Mouse (Mus musculus) spleen, adult 2 months (tissue): Measurements from ENCODE around the gene Dll1. TPM values are rescaled to one million over a fixed set of nuclear protein-coding genes. Genes with fewer than 3 reads are reported as not detected.
A peak's percentile ranks its signal among the peaks of the same experiment; 100 is the strongest.

Experiments
- DNase-seq, 2 experiments: peaks; one replicate each; pipeline versions ENCODE4 v3.0.0 to v3.0.0-alpha.2; 2012 to 2021; ENCODE audit warnings: low spot score in 2 of 2, low read depth in 1 of 2
- H3K27ac ChIP-seq: fragments of 200-500 bp; 2 replicates; pipeline ENCODE4 v1.5.1; 2012; ENCODE audit warnings: low read length, inconsistent platforms; ENCODE audit not compliant: insufficient read depth
- H3K27me3 ChIP-seq: fragments of 200-500 bp; 2 replicates; pipeline ENCODE4 v1.6.1; 2012; ENCODE audit warnings: mild to moderate bottlenecking, moderate library complexity, low read length, inconsistent platforms; ENCODE audit not compliant: control insufficient read depth, insufficient read depth
- H3K36me3 ChIP-seq: fragments of 200-500 bp; 2 replicates; pipeline ENCODE4 v1.6.1; 2012; ENCODE audit warnings: mild to moderate bottlenecking, low read length, inconsistent platforms; ENCODE audit not compliant: control insufficient read depth, insufficient read depth
- H3K4me1 ChIP-seq: fragments of 200-500 bp; 2 replicates; pipeline ENCODE4 v1.6.1; 2011; ENCODE audit warnings: inconsistent platforms; ENCODE audit not compliant: control insufficient read depth, insufficient read depth, insufficient read length
- H3K4me3 ChIP-seq: fragments of 200-500 bp; 2 replicates; pipeline ENCODE4 v1.5.1; 2011; ENCODE audit warnings: mild to moderate bottlenecking, inconsistent platforms; ENCODE audit not compliant: insufficient read depth, insufficient read length; ENCODE audit errors: extremely low read depth
- CTCF ChIP-seq: fragments of 200-500 bp; IDR thresholded peaks from 2 replicates; pipeline ENCODE4 v1.5.1; 2011; ENCODE audit warnings: mild to moderate bottlenecking, inconsistent platforms; ENCODE audit not compliant: insufficient read depth, insufficient read length, insufficient replicate concordance; ENCODE audit errors: extremely low read depth
- POLR2A ChIP-seq: fragments of 200-500 bp; IDR thresholded peaks from 2 replicates; pipeline ENCODE4 v1.6.1; 2011; ENCODE audit warnings: low read depth, low read length, inconsistent platforms
- WGBS: fragments of 180-500 bp; shearing (Covaris S2); methylation state at CpG from one replicate; pipeline ENCODE4 v1.1.7; 2018; 5-methylcytosine and 5-hydroxymethylcytosine counted together
- polyA plus RNA-seq: library from polyadenylated mRNA; depleted of rRNA; stranded (reverse); fragments of >200 nt; gene quantifications from 2 replicates; pipeline ENCODE4 v1.2.3, GENCODE M21; 2012; rRNA removed

Dll1 gene
- polyA plus RNA-seq: 49.3 and 67.8 TPM in 2 replicates

DNA sequence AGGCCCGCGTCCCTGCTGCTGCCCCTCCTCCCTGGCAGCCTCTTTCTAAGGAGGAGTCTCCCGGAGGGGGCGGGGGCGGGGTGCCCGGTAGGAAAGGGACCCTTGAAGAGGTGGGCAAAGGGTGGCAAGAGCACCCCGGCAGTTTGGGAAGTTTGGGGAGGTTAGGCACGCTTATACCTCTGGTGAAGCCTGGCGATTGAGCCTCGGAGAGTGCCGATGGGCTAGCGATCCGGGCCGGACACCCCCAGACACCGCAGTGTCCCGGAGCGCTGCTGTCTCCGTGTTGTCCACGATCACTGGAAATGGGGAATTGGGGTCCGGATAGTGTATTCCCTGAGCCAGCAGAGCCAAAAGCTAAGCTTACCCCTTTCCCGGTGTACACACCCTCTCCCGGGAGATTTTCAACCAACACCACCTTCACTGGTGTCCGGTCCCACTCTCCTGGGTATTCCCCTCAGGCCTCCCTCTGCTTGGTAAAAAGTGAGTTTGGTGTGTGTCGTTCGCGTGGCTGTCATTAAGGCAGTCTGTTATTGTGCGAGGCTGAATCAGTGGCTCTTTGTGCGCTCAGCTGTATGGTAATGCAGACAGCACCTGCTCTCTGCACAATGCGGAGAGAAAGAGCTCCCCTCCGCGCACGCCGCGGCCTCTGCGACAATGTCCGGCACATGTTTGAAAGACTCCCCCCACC is at the start of gene Dll1:
TSS of gene Dll1 (minus strand) at position 379 of the 688 bp plus-strand sequence.
- WGBS: 3% methylated on average over 35 of the region's 36 CpGs
- Histone ChIP-seq H3K4me3 (peak within 1 kb of the TSS; percentile 61), H3K27ac (peak within 1 kb of the TSS; percentile 47), H3K27me3 (peaks cover 24% of the 10 kb centered on the region), H3K4me1 (peaks cover 9% of the 10 kb centered on the region), H3K36me3 (no peaks in the 10 kb centered on the region)
- TF ChIP-seq POLR2A (no peak), CTCF (no peak)
- no peak for DNase-seq

DNA sequence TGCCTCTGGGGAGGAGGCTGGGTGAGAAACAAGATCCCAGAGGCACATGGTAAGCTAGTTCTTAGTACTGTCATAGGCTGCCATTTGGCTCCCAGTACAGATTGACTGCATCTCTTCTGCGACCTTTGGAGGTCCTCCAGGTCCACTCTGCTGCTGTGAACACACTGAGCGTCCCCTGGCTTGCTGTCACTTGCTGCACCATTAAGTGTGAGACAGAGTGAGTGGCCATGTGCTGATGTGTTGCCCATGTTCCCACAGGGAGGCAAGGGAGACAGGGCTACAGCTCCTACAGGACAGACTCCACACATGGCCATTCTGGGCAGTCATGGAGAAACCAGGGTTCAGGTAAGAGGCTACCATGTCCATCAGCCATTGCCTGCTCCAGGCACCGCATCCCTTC is 49.3 kb upstream of the Dll1 start:
- peaks cover 40% of the 10 kb centered on the region for H3K36me3 ChIP-seq

DNA sequence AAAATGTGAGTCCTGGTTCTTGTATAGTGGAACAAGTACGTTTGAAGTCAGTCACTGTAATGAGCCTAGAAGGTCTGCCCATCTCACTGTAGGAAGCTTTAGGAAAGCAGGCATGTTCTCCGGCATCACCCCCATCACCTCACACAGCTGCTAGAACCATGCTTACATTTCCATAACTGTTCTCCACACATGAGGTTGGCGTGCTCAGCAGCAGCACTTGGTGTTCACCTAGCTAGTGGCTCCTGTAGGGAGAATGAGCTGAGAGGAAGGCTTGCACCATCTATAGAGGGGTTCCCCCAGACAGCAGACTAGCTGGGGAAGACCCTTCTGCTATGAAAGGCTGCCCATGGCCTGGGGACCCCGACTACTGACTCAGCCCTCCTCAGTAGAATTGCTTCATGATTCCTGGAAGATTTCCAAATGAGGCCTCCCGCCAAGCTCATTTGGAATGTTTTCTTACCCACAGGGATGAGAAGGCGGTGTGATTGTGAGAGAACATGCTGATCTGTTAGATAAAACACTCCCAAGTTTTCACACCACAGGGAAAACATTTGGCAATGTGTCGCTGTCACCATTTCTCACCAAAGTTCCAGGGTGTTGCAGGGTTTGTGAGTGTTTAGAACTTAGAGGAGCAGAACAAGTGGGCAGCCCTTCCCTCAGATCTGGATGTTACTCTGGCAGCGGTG is 46.6 kb upstream of the Dll1 start:
- Histone ChIP-seq H3K4me1 (no peaks in the 10 kb centered on the region), H3K36me3 (peaks cover 46% of the 10 kb centered on the region), H3K27ac (no peak overlapping the region), H3K27me3 (no peaks in the 10 kb centered on the region), H3K4me3 (no peak overlapping the region)
- WGBS: 90% methylated on average over 8 of the region's 8 CpGs
- no peak for DNase-seq
- TF ChIP-seq POLR2A (no peak), CTCF (no peak)

More for the DNA sequence above, 49.3 kb upstream of the Dll1 start:
- DNase-seq: no peak
- Histone ChIP-seq H3K27ac (no peak overlapping the region), H3K4me1 (no peaks in the 10 kb centered on the region), H3K27me3 (no peaks in the 10 kb centered on the region), H3K4me3 (no peak overlapping the region)
- TF ChIP-seq CTCF (no peak), POLR2A (no peak)
- WGBS: 89% methylated on average over 3 of the region's 3 CpGs

DNA sequence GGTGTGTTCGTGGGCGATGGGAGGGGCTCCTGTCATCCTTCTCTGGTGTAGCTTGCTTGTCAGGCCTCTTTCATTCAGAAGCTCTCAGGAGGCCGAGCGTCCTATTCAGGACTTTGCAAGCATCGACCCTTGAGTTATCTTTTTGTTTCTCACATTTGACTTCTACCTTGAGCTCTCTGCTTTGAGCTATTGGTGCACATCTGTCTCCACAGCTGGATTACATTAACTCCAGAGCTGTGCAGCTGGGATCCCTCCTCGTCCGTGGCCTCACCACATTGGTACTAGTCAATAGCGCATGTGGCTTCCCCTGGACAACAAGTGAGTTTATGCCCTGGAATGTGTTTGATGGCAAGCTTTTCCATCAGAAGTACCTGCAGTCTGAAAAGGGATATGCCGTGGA is 46.0 kb upstream of the Dll1 start:
- WGBS: 96% methylated on average over 9 of the region's 9 CpGs
- peaks cover 52% of the 10 kb centered on the region for H3K36me3 ChIP-seq
- H3K27me3 ChIP-seq: no peaks in the 10 kb centered on the region
- DNase-seq: no peak
- no peak overlapping the region for H3K4me3 ChIP-seq
- no peak for TF ChIP-seq CTCF
- no peak for TF ChIP-seq POLR2A
- no peak overlapping the region for H3K27ac ChIP-seq
- no peaks in the 10 kb centered on the region for H3K4me1 ChIP-seq

DNA sequence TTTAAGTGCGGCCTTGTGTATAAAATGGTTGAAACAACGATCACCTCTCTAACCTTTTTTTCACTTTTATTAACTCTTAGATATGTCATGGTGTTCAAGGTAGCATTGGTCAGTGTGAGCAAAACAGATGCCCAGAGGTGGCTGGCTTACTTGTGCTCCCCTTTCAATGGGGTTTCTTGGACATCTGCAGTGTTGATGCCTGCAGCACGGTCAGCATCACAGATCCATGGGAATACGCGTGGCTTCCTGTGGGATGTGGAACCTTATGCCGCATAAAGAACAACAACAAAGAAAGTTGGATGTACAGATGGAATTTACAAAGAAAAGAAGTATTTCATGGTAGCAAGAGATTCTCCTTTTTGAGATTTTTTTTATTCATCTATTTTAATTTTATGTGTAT is 44.8 kb upstream of the Dll1 start:
- Histone ChIP-seq H3K36me3 (peaks cover 60% of the 10 kb centered on the region), H3K27ac (no peak overlapping the region), H3K27me3 (no peaks in the 10 kb centered on the region), H3K4me3 (no peak overlapping the region), H3K4me1 (no peaks in the 10 kb centered on the region)
- DNase-seq: no peak
- TF ChIP-seq CTCF: no peak
- TF ChIP-seq POLR2A: no peak
- 98% methylated on average over 6 of the region's 6 CpGs for WGBS

DNA sequence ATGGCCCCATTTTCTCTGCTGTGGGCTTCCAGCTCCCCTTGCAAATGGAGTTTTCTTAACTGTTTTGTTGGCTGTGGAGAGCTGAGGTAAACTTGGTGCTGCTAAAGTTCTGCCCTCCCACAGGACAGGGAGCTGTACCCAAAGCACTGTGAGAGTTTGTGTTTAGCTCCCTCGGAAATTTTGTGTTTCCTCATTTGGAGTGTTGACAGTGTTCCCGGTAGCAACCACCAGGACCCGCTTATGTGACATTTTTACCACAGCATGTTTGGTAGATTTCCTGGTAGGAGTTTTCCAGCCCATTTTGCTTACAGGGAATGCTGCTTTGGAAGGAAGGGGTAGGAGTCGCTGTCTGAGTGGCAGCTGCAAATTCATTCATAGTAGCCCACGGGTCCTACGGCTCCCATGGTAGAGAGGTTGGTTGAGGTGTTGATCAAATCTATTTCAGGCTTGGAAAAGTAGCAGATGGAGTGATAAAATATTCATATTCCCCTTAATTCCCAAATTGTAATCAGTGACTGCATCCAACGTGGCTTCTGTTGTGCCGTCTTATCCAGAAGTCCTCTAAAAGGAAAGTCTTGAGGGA is 43.4 kb upstream of the Dll1 start:
- Histone ChIP-seq H3K27ac (no peak overlapping the region), H3K4me1 (no peaks in the 10 kb centered on the region), H3K4me3 (no peak overlapping the region), H3K36me3 (peaks cover 58% of the 10 kb centered on the region), H3K27me3 (no peaks in the 10 kb centered on the region)
- 93% methylated on average over 8 of the region's 8 CpGs for WGBS
- TF ChIP-seq POLR2A (no peak), CTCF (no peak)
- DNase-seq: no peak
